Mouse (Mus musculus) brain, adult 2 months (tissue): Measurements from ENCODE around the gene Gm10382.
A peak's percentile ranks its signal among the peaks of the same experiment; 100 is the strongest.

Source experiments
- DNase-seq: peaks from one replicate; pipeline ENCODE4 v3.0.0; 2011; ENCODE audit warnings: low read depth, low spot score

Gm10382 gene

GRCm38 (mm10) chr5:125389131-125389578 lies at the start of gene Gm10382:
Gm10382 (plus strand) TSS chr5:125389322.
- DNase-seq = peak; percentile 84

- DNase-seq = peak; percentile 68
These were observed 49.1 kb upstream of the Gm10382 start for GRCm38 (mm10) chr5:125339851-125340531.

GRCm38 (mm10) chr5:125340547-125341262 lies 48.4 kb upstream of the Gm10382 start, which contains the start of gene Scarb1:
Scarb1 (minus strand) TSS chr5:125341094.
- DNase-seq = peak; percentile 81

- DNase-seq = no peak
These were observed 47.5 kb upstream of the Gm10382 start for GRCm38 (mm10) chr5:125341459-125342090.

GRCm38 (mm10) chr5:125344296-125344695 lies 44.8 kb upstream of the Gm10382 start:
- DNase-seq = no peak

GRCm38 (mm10) chr5:125348067-125348466 lies 41.1 kb upstream of the Gm10382 start:
- no peak for DNase-seq

GRCm38 (mm10) chr5:125348487-125348886 lies 40.6 kb upstream of the Gm10382 start:
- DNase-seq = peak; percentile 75

GRCm38 (mm10) chr5:125349391-125349790 lies 39.7 kb upstream of the Gm10382 start:
- peak; percentile 52 for DNase-seq

- no peak for DNase-seq
These were observed 38.1 kb upstream of the Gm10382 start for GRCm38 (mm10) chr5:125351057-125351456.

GRCm38 (mm10) chr5:125351939-125352338 lies 37.2 kb upstream of the Gm10382 start:
- DNase-seq = no peak

GRCm38 (mm10) chr5:125352781-125353294 lies 36.3 kb upstream of the Gm10382 start:
- no peak for DNase-seq

- peak; percentile 12 for DNase-seq
These were observed 34.1 kb upstream of the Gm10382 start for GRCm38 (mm10) chr5:125354885-125355492.

- DNase-seq = no peak
These were observed 33.5 kb upstream of the Gm10382 start for GRCm38 (mm10) chr5:125355650-125356049.

GRCm38 (mm10) chr5:125357543-125358269 lies 31.4 kb upstream of the Gm10382 start:
- DNase-seq = no peak

GRCm38 (mm10) chr5:125358270-125358608 lies 30.9 kb upstream of the Gm10382 start:
- peak; percentile 35 for DNase-seq

- DNase-seq = peak; percentile 67
These were observed 28.6 kb upstream of the Gm10382 start for GRCm38 (mm10) chr5:125360566-125360965.

GRCm38 (mm10) chr5:125360981-125361510 lies 28.1 kb upstream of the Gm10382 start:
- DNase-seq = peak; percentile 35

GRCm38 (mm10) chr5:125363894-125364293 lies 25.2 kb upstream of the Gm10382 start:
- peak; percentile 47 for DNase-seq

GRCm38 (mm10) chr5:125364851-125365429 lies 24.2 kb upstream of the Gm10382 start:
- DNase-seq = no peak

GRCm38 (mm10) chr5:125368156-125368555 lies 21.0 kb upstream of the Gm10382 start:
- no peak for DNase-seq
